Mouse (Mus musculus) cerebellum, adult 2 months (tissue): ENCODE data around the gene Mobp.

Experiments used
- CTCF ChIP-seq: fragments of 200-500 bp; IDR thresholded peaks from 2 replicates; pipeline ENCODE4 v1.5.1; 2011; ENCODE audit warnings: low read depth, mild to moderate bottlenecking, control low read depth, low read length, moderate library complexity, borderline replicate concordance; ENCODE audit not compliant: insufficient read depth
- POLR2A ChIP-seq: fragments of 200-500 bp; IDR thresholded peaks from 2 replicates; pipeline ENCODE4 v1.6.1; 2011; ENCODE audit warnings: low read length, control low read depth, borderline replicate concordance; ENCODE audit not compliant: insufficient read depth

DNA sequence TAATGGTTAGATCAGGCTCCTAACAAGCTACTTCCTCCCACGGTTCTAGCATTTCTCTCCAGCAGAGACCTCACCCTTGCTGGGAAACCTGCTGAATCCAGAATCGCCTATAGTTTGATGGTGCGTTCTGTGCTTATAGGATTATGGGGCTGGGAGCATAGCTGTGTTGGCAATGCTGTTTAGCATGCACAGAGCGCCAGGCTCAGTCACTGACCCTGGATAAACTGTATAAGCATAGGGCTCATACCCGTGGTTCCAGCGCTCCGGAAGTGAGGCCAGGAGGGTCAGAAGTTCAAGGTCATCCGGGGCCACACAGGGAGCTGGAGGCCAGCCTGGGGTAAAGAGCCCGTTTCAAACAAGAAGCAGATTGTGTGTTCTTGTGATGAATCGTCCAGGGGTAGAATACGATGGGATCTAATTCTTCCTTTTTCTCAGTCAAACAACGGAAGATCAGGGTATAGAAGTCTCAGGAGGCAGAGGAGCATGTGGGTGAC is 2.4 kb downstream of the Mobp start:
- TF ChIP-seq CTCF (no peak), POLR2A (no peak)
